Mouse (Mus musculus): ENCODE data around the gene Grpel1.

GRCm38 (mm10) chr5:36440741-36441140 lies 24.1 kb upstream of the Grpel1 start:
- TF ChIP-seq MYOD1 (IDR thresholded peaks at IDR 0.05; ENCODE audit: control insufficient read depth in 1 of 3, insufficient read length in 2 of 3, low read depth in 2 of 3) (no peak), POLR2A (IDR thresholded peaks at IDR 0.05; ENCODE audit: insufficient read length, low read depth) (no peak), POLR2AphosphoS2 (IDR thresholded peaks at IDR 0.05; ENCODE audit: insufficient read length, low read depth) (no peak)

All from myocyte (in vitro differentiated cells).